Mouse (Mus musculus) midbrain, postnatal 0 days (tissue): Measurements from ENCODE around the gene Alox12. TPM values are rescaled to one million over a fixed set of nuclear protein-coding genes. Genes with fewer than 3 reads are reported as not detected.

Experiments used
- ATAC-seq: fragments of 200-750 bp; cut with Nextera tagmentation; 2 replicates; pipeline ENCODE4 v1.8.0; 2017; ENCODE audit warnings: moderate number of reproducible peaks, mild to moderate bottlenecking, moderate TSS enrichment, moderate library complexity; ENCODE audit not compliant: low FRiP score
- DNase-seq: peaks from one replicate; pipeline ENCODE4 v3.0.0-alpha.2; 2015; ENCODE audit warnings: low spot score
- H3K27ac ChIP-seq: fragments of 300-500 bp; sonication (generic); 2 replicates; pipeline ENCODE4 v1.5.1; 2014; ENCODE audit warnings: low read depth, mild to moderate bottlenecking, low read length, mixed read lengths
- H3K27me3 ChIP-seq: fragments of 300-500 bp; sonication (generic); 2 replicates; pipeline ENCODE4 v1.6.1; 2014; ENCODE audit warnings: low read length, control low read depth, mixed read lengths; ENCODE audit not compliant: insufficient read depth
- H3K36me3 ChIP-seq: fragments of 300-500 bp; sonication (generic); 2 replicates; pipeline ENCODE4 v1.6.1; 2014; ENCODE audit warnings: low read length, control low read depth, mixed read lengths; ENCODE audit not compliant: insufficient read depth
- H3K4me1 ChIP-seq: fragments of 300-500 bp; sonication (generic); 2 replicates; pipeline ENCODE4 v1.6.1; 2014; ENCODE audit warnings: mild to moderate bottlenecking, control low read depth, antibody characterized with exemption, low read length, mixed read lengths; ENCODE audit not compliant: insufficient read depth
- H3K4me2 ChIP-seq: fragments of 300-500 bp; sonication (generic); 2 replicates; pipeline ENCODE4 v1.6.1; 2014; ENCODE audit warnings: low read depth, mild to moderate bottlenecking, low read length, mixed read lengths; ENCODE audit not compliant: poor library complexity, severe bottlenecking
- H3K4me3 ChIP-seq: fragments of 300-500 bp; sonication (generic); 2 replicates; pipeline ENCODE4 v1.5.1; 2014; ENCODE audit warnings: low read depth, mild to moderate bottlenecking, low read length, moderate library complexity
- H3K9ac ChIP-seq: fragments of 300-500 bp; sonication (generic); replicated peaks from 2 replicates; pipeline ENCODE4 v1.6.1; 2014; ENCODE audit warnings: mild to moderate bottlenecking, low read length, moderate library complexity, mixed read lengths; ENCODE audit not compliant: poor library complexity, severe bottlenecking
- H3K9me3 ChIP-seq: fragments of 300-500 bp; sonication (generic); 2 replicates; pipeline ENCODE4 v1.6.1; 2016; ENCODE audit warnings: low read length, control low read depth
- CTCF ChIP-seq: IDR thresholded peaks from 2 replicates; pipeline ENCODE4 v1.5.1; 2016; ENCODE audit warnings: antibody characterized with exemption, mild to moderate bottlenecking
- WGBS: fragments of 180-500 bp; shearing (Covaris S2); extraction: QIAGEN DNeasy Blood & Tissue Kit; methylation state at CpG from one replicate; pipeline ENCODE4 v1.1.7; 2014; 5-methylcytosine and 5-hydroxymethylcytosine counted together
- polyA plus RNA-seq: library from polyadenylated mRNA; unstranded; fragments of >200 nt; fragmentation: Nextera tagmentation; extraction: Ambion mirVana; gene quantifications from 2 replicates; pipeline ENCODE4 v1.2.1, GENCODE M21; 2015
- total RNA-seq: library from RNA; depleted of rRNA; stranded (reverse); fragments of >200 nt; gene quantifications from 2 replicates; pipeline ENCODE4 v1.2.3, GENCODE M21; 2014

Gene Alox12
- total and polyA plus RNA-seq, 2 experiments from 2014 or later: 0.16 to 0.35 TPM

GRCm38 (mm10) chr11:70218039-70218438 lies 37.1 kb downstream of the Alox12 start:
- Histone ChIP-seq H3K9ac (no peak overlapping the region), H3K36me3 (0 out of 2 replicates have a peak, but pooled peaks cover 8% of the 10 kb centered on the region), H3K9me3 (no peaks in the 10 kb centered on the region), H3K4me3 (no peak overlapping the region), H3K4me1 (peaks cover 21% of the 10 kb centered on the region), H3K27me3 (peaks cover 10% of the 10 kb centered on the region; the same call in 1 of the 2 replicates), H3K4me2 (no peak overlapping the region), H3K27ac (no peak overlapping the region)
- no peak for TF ChIP-seq CTCF
- DNase-seq (no peak), ATAC-seq (no peak)
- WGBS: 94% methylated on average over 4 of the region's 4 CpGs

- H3K4me2 ChIP-seq: no peak overlapping the region
- DNase-seq (no peak), ATAC-seq (no peak)
- H3K27ac ChIP-seq: no peak overlapping the region
- no peaks in the 10 kb centered on the region for H3K9me3 ChIP-seq
- H3K27me3 ChIP-seq: peaks cover 10% of the 10 kb centered on the region; the same call in 1 of the 2 replicates
- H3K9ac ChIP-seq: no peak overlapping the region
- no peak for TF ChIP-seq CTCF
- H3K4me1 ChIP-seq: peaks cover 21% of the 10 kb centered on the region
- H3K4me3 ChIP-seq: no peak overlapping the region
- 55% methylated on average over 3 of the region's 3 CpGs for WGBS
- 0 out of 2 replicates have a peak, but pooled peaks cover 8% of the 10 kb centered on the region for H3K36me3 ChIP-seq
Observed at GRCm38 (mm10) chr11:70216103-70216502, 39.0 kb downstream of the Alox12 start.

GRCm38 (mm10) chr11:70215301-70215700 lies 39.9 kb downstream of the Alox12 start:
- no peak for DNase-seq

GRCm38 (mm10) chr11:70214856-70215209 lies 40.3 kb downstream of the Alox12 start:
- H3K27ac ChIP-seq: no peak overlapping the region
- WGBS: 8% methylated on average over 18 of the region's 18 CpGs
- peaks cover 10% of the 10 kb centered on the region; the same call in 1 of the 2 replicates for H3K27me3 ChIP-seq
- DNase-seq: no peak
- H3K4me3 ChIP-seq: peak overlapping the region; percentile 43; the same call in 1 of the 2 replicates
- H3K36me3 ChIP-seq: 0 out of 2 replicates have a peak, but pooled peaks cover 8% of the 10 kb centered on the region
- peak overlapping the region; percentile 87 for H3K4me2 ChIP-seq
- peaks cover 21% of the 10 kb centered on the region for H3K4me1 ChIP-seq
- no peak overlapping the region for H3K9ac ChIP-seq
- no peaks in the 10 kb centered on the region for H3K9me3 ChIP-seq
- no peak for ATAC-seq
- no peak for TF ChIP-seq CTCF

More at GRCm38 (mm10) chr11:70215301-70215700, 39.9 kb downstream of the Alox12 start:
- Histone ChIP-seq H3K27me3 (peaks cover 10% of the 10 kb centered on the region; the same call in 1 of the 2 replicates), H3K9ac (0 out of 2 replicates have a peak overlapping the region, but pooled peaks have one; percentile 5), H3K4me3 (0 out of 2 replicates have a peak overlapping the region, but pooled peaks have one; percentile 2), H3K4me1 (peaks cover 21% of the 10 kb centered on the region), H3K36me3 (0 out of 2 replicates have a peak, but pooled peaks cover 8% of the 10 kb centered on the region), H3K4me2 (peak overlapping the region; percentile 87; the same call in 1 of the 2 replicates), H3K27ac (no peak overlapping the region), H3K9me3 (no peaks in the 10 kb centered on the region)
- ATAC-seq: no peak
- TF ChIP-seq CTCF: no peak
- WGBS: 16% methylated on average over 22 of the region's 22 CpGs

GRCm38 (mm10) chr11:70214191-70214855 lies 40.8 kb downstream of the Alox12 start:
- Histone ChIP-seq H3K9me3 (no peaks in the 10 kb centered on the region), H3K4me3 (peak overlapping the region; percentile 43), H3K9ac (peak overlapping the region; percentile 63), H3K27ac (no peak overlapping the region), H3K4me2 (peak overlapping the region; percentile 87), H3K27me3 (peaks cover 10% of the 10 kb centered on the region; the same call in 1 of the 2 replicates), H3K36me3 (0 out of 2 replicates have a peak, but pooled peaks cover 8% of the 10 kb centered on the region), H3K4me1 (peaks cover 17% of the 10 kb centered on the region)
- no peak for TF ChIP-seq CTCF
- WGBS: under 1% methylated on average over 43 of the region's 46 CpGs
- ATAC-seq: peak; percentile 41
- DNase-seq: no peak

- Histone ChIP-seq H3K9me3 (no peaks in the 10 kb centered on the region), H3K4me2 (peak overlapping the region; percentile 87), H3K4me1 (peaks cover 11% of the 10 kb centered on the region), H3K4me3 (peak overlapping the region; percentile 43), H3K9ac (peak overlapping the region; percentile 63), H3K27me3 (peaks cover 10% of the 10 kb centered on the region; the same call in 1 of the 2 replicates), H3K27ac (no peak overlapping the region), H3K36me3 (0 out of 2 replicates have a peak, but pooled peaks cover 8% of the 10 kb centered on the region)
- peak; percentile 38 for ATAC-seq
- WGBS: 5% methylated on average over 26 of the region's 26 CpGs
- no peak for DNase-seq
- no peak for TF ChIP-seq CTCF
Observed at GRCm38 (mm10) chr11:70213736-70214135, 41.4 kb downstream of the Alox12 start.
